Mouse (Mus musculus) T-helper 2 cell (primary cell): ENCODE measurements at regions not wholly inside any gene's neighbourhood (a gene's known extent, or its start where the extent isn't known, plus 50 kb on each side); places are given as distances from the start of the nearest gene placed in this dataset.

ENCODE experiments used
- in situ Hi-C: fragments of 300-600 bp; cut with MboI, MseI; formaldehyde crosslinking; loops from one replicate; pipeline ENCODE4 v1.15.1; 2025; ENCODE audit warnings: high pct_unique_total_duplicates

DNA sequence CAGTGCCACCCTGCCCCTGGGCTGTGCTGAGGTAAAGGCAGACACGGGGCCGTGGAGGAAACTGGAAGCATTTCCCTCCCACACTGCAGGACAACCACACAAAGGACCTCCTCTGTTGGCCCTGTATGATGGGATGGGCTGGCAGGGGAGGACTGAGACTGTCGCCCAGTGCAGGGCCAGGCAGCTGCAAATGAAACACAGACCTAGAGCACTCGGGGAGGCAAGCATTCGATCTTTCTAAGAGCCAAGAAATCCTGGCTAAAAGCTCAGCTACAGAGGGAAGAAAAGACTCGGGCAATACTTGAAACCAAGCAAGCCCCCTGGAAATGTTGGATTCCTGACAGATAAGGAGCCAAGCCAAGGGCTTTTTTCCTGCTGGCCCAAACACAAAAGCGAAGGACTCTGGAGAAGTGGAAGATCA lies 82.5 kb upstream of the Sertad2 start:
- in situ Hi-C loops = no loop called here

DNA sequence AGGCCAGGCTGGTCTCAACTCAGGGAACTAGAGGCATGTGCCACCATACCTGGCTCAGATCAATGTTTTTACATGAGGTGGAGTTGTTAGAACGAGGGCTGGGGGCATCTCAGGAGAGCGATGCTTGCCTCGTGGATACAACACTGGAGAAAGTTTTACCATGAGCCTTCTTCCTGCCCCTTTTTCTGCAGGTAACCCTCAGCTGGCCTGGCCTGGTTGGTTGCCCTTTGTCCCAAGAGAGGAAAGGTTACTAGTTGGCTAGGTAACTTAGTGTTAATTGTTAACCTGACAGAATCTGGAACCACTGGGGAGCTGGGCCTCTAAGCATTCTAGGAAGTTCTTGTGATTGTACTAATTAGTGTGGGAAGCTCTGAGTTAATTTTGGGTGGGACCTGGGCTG lies 81.0 kb upstream of the Sertad2 start:
- in situ Hi-C loops = no loop called here

DNA sequence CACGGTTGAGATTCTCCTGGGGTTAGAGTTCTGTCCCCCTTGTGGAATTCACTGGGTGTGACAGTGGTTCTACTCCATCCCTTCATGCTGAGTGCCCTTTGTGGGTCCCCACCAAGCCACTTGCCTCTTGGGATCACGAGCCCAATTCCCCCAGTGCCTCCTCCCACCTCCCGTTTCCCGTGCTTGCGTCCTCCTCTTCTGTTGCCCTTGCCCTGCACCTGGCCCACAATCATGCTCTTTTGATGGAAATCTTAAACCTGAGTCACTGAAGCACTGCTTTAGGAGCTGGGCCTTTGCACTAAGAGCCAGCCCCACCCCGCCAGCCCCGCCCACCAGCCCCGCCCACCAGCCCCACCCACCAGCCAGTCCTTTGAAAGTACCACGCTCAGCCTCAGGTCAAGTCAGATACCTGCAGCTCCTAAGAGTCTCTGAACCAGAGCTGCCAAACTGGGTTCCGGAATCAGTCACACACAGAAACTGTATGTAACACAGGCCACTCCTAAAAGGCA lies 79.8 kb upstream of the Sertad2 start:
- in situ Hi-C loops = no loop called here

DNA sequence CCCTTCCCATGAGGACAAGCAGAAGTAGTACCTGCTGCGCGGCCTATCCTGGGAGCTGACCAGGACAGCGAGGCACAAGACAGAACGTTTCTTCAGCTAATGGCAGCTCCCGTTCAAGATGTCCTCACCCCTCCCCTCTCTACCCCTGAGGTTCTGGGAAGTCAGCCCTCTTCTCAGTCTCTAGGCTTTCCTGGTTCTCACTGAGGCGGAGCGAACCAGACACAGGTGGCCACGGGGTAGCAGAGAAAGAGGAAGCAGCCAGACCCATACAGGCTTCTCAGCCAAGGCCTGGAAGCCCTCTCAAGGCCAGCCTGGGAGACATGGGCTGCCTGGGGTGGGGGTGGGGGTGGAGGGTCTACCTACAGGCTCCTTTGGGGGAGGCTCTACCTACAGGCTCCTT lies 78.5 kb upstream of the Sertad2 start:
- in situ Hi-C loops = no loop called here

DNA sequence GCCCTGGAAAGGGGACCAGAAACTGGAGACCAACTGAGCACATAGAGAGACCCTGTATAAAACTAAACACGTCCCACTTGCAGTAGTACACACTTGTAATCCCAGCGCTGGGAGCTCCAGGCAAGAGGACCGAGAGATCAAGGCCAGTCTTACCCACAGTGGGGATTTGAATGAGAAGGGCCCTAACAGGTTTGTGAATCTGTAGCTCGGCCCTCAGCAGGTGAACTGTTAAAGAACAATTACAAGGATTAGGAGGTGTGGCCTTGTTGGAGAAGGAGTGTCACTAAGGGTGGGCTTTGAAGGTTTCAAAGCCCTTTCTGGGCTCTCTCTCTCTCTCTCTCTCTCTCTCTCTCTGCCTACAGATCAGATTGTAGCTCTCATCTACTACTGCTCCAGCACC lies 76.5 kb upstream of the Sertad2 start:
- in situ Hi-C loops = loop anchor here (5.0 kb wide), 1 partner anchor 61 kb away; no protein-coding TSS in a partner anchor

DNA sequence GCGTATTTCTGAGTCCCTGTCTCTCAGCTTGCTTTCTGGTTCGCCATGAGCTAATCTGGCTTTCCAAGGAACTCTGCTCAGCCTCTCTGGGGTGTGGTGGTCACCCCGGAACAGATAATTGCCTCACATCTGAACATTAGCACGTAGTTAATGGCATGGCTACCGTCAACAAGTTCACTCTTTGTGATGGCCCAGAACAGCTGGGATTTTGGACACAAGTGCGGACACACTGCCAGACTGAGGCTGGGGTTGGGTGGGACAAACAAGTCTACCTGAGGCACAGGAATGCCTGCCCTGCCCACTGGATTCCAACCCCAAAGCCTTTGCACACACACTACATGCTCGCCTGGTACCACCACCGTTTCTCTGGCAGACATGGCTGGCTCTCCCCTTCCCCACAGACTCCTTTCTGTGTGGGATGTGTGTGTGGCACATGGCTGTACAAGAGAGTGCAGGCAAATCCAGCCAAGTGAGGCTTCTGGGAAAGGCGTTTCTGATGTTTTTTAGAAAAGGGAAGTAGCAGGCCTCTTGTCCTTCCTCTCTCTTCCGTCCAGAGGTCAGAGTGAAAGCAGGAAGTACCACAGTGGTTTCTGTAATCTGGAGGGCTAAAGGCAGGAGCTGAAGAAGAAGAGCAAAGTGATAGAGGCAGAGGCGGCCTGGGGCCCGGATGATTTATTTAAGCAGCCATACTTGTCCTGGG lies 74.6 kb upstream of the Sertad2 start:
- in situ Hi-C loops = loop anchor here (5.0 kb wide), 1 partner anchor 59 kb away; no protein-coding TSS in a partner anchor

DNA sequence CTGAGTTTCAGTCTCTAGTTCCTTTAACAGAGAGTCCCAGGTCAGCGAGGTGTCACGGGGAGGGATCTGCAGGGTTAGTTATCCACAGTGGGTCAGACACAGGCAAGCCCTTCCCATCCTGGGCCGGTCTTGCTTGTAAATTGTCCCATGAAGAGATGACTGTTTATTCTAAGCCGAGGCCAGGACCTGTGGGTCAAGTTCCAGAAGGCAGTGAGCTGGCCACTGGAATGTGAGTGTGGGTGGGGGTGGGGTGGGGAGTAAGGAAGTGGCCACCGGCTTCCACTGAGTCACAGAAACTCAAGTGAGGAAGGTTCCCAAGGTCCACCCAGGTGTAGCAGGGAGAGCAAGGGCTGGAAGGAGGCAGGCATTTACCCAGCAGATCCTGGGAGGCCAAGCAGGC lies 73.7 kb upstream of the Sertad2 start:
- in situ Hi-C loops = loop anchor here (5.0 kb wide), 1 partner anchor 58 kb away; no protein-coding TSS in a partner anchor

DNA sequence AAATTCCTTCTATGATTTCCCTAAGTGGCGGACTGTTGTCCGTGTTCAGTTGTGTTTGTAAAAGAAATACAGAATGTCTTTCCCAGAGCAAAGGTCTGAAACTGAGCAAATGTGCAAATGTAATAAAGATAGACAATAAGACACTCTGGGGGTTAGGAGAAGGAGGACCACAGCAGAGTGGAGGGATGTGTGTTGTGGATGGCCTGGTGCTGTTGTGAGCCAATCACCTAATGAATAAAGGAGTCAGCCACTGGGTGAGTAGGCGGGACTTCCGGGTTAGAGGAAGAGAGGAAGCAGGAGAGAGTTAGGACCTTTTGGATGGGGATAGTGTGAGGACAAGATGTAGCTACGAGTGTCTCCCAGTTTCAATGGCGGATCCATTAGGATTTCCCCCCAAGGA lies 72.7 kb upstream of the Sertad2 start:
- in situ Hi-C loops = no loop called here

DNA sequence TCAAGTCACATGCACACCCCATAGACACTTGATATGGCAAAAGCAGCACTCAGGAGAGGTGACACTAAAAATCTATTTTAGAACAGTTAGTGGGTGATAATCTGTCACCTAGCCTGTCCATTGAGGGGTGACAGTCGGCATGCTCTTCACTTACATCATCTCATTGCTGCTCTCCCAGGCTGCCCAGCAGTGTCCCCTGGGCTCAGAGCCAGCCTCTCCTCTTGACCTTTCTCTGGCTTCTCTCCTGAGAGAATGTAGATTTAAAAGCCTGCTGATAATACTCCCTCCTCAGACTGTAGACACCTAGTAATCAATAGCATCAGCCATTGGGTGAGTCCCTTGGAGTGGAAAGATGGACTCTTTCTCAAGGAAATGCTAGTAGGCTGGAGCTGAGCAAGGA lies 70.7 kb upstream of the Sertad2 start:
- in situ Hi-C loops = no loop called here

DNA sequence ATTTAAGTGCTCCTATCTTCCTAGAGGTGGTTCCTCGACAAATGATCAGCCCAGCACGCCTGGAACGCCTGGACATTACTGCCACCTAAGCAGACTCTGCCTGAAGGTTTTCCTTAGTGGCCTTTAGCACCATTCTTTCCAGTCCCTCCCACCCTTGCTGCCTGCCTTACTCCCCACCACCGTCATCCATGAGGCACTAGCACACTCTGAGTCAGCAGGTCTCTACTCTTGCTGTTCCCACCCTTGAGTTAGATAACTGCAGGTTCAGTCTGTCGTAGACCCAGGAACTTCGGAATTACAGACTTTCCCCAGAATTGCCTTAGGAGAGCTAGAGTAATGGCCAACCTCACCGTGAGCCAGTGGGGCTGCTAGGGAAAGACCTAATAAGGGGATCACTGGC lies 67.4 kb upstream of the Sertad2 start:
- in situ Hi-C loops = no loop called here

DNA sequence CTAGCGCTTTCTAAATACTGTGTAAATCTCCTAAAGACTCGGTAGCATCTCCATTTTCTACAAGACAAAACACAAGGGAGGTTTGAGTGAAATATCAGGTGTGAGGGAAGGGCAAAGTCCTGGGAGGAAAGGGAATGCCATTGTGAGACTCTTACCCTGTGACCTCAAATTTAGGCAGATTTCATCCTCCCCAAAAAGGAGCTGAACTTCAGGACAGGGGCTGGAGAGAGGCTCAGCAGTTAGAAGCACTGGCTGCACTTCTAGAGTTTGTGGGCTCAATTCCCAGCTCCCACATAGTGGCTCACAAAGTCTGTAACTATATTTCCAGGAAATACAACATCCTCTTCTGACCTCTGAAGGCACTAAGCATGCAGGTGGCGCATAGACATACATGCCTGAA lies 66.6 kb upstream of the Sertad2 start:
- in situ Hi-C loops = no loop called here

DNA sequence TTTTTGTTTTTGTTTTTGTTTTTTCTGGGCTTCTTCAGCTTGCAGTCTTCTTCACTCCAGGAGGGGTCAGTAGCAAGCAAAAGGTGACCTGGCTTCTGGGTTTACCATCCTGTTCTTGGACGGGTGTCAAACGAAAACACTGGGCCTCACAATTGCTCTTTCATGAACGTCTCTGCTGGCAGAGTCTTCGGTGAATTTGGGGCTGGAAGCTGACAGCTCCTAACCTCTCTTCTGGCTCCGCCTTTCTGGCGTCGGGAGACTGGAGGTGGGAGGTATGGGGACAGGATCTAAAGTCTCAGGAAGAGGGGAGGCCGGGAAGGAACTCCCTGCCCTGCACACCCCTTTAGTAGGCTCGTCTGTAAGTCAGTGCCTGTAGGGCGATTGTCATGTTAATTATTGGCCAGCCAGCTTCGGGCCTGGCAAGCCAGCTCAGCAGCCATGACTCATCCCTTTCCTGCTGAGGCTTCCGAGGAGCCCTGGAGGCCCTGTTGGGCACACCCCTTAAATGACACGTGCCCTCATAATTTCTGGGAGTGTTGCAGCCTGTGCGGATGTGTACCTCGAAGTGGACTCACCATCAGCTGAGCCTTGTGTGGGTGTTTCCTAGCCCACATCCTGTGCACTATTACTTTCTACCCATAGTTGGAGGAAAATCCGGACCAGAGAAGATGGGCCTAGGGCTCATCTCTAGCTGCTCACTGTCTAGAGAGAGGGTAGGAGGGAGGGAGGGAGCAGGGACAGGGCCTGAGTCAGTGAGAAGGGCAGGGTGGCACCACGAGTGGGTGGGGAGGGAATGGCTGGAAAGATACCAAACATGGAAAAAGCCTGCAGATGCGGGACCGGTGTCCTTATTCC lies 65.6 kb upstream of the Sertad2 start:
- in situ Hi-C loops = no loop called here

DNA sequence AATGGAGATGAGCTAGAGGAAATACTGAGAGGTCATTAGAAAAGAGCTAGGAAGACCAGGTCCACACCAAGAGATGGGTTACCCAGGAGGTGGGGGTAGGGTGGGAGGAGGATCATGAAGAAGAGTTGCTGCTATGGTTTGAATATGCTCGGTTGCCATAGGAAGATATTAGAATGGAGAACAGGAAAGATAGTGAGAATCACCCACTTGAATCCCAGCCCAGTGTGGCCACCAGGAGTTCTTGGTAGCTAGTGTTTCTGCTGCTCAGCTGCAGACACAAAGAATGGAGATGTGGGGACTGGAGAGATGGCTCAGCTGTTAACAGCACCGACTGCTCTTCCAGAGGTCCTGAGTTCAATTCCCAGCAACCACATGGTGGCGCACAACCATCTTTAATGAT lies 62.4 kb upstream of the Sertad2 start:
- in situ Hi-C loops = no loop called here

DNA sequence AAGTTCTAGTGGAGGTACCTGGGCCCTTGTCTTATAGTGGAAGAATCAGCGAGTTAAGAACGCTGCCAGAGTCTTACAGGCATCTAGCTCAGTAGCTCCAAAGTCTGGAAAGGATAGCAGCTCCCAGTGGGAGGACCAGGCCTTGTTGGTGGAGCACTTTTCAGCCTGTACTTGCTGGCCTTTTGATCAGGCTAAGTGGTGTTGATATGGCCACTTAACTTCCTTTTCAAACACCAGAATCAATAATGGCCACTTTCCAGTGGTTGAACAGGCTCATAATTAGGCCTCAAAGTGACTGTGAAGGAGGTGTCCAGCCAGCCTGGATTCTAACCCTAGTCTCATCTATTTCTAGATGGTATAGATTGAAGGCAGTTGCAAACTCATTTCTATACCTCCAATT lies 57.7 kb upstream of the Sertad2 start:
- in situ Hi-C loops = no loop called here
